Mouse (Mus musculus) midbrain, postnatal 0 days (tissue): ENCODE data around the gene Cdc37. TPM values are rescaled to one million over a fixed set of nuclear protein-coding genes. Genes with fewer than 3 reads are reported as not detected.

Source experiments
- ATAC-seq: fragments of 200-750 bp; cut with Nextera tagmentation; 2 replicates; pipeline ENCODE4 v1.8.0; 2017; ENCODE audit warnings: moderate number of reproducible peaks, mild to moderate bottlenecking, moderate TSS enrichment, moderate library complexity; ENCODE audit not compliant: low FRiP score
- DNase-seq: peaks from one replicate; pipeline ENCODE4 v3.0.0-alpha.2; 2015; ENCODE audit warnings: low spot score
- H3K27ac ChIP-seq: fragments of 300-500 bp; sonication (generic); 2 replicates; pipeline ENCODE4 v1.5.1; 2014; ENCODE audit warnings: low read depth, mild to moderate bottlenecking, low read length, mixed read lengths
- H3K27me3 ChIP-seq: fragments of 300-500 bp; sonication (generic); 2 replicates; pipeline ENCODE4 v1.6.1; 2014; ENCODE audit warnings: low read length, control low read depth, mixed read lengths; ENCODE audit not compliant: insufficient read depth
- H3K36me3 ChIP-seq: fragments of 300-500 bp; sonication (generic); 2 replicates; pipeline ENCODE4 v1.6.1; 2014; ENCODE audit warnings: low read length, control low read depth, mixed read lengths; ENCODE audit not compliant: insufficient read depth
- H3K4me1 ChIP-seq: fragments of 300-500 bp; sonication (generic); 2 replicates; pipeline ENCODE4 v1.6.1; 2014; ENCODE audit warnings: mild to moderate bottlenecking, control low read depth, antibody characterized with exemption, low read length, mixed read lengths; ENCODE audit not compliant: insufficient read depth
- H3K4me2 ChIP-seq: fragments of 300-500 bp; sonication (generic); 2 replicates; pipeline ENCODE4 v1.6.1; 2014; ENCODE audit warnings: low read depth, mild to moderate bottlenecking, low read length, mixed read lengths; ENCODE audit not compliant: poor library complexity, severe bottlenecking
- H3K4me3 ChIP-seq: fragments of 300-500 bp; sonication (generic); 2 replicates; pipeline ENCODE4 v1.5.1; 2014; ENCODE audit warnings: low read depth, mild to moderate bottlenecking, low read length, moderate library complexity
- H3K9ac ChIP-seq: fragments of 300-500 bp; sonication (generic); replicated peaks from 2 replicates; pipeline ENCODE4 v1.6.1; 2014; ENCODE audit warnings: mild to moderate bottlenecking, low read length, moderate library complexity, mixed read lengths; ENCODE audit not compliant: poor library complexity, severe bottlenecking
- H3K9me3 ChIP-seq: fragments of 300-500 bp; sonication (generic); 2 replicates; pipeline ENCODE4 v1.6.1; 2016; ENCODE audit warnings: low read length, control low read depth
- CTCF ChIP-seq: IDR thresholded peaks from 2 replicates; pipeline ENCODE4 v1.5.1; 2016; ENCODE audit warnings: antibody characterized with exemption, mild to moderate bottlenecking
- WGBS: fragments of 180-500 bp; shearing (Covaris S2); extraction: QIAGEN DNeasy Blood & Tissue Kit; methylation state at CpG from one replicate; pipeline ENCODE4 v1.1.7; 2014; 5-methylcytosine and 5-hydroxymethylcytosine counted together
- polyA plus RNA-seq: library from polyadenylated mRNA; unstranded; fragments of >200 nt; fragmentation: Nextera tagmentation; extraction: Ambion mirVana; gene quantifications from 2 replicates; pipeline ENCODE4 v1.2.1, GENCODE M21; 2015
- total RNA-seq: library from RNA; depleted of rRNA; stranded (reverse); fragments of >200 nt; gene quantifications from 2 replicates; pipeline ENCODE4 v1.2.3, GENCODE M21; 2014

The Cdc37 gene
- total and polyA plus RNA-seq, 2 experiments from 2014 or later: 37.7 to 179 TPM

DNA sequence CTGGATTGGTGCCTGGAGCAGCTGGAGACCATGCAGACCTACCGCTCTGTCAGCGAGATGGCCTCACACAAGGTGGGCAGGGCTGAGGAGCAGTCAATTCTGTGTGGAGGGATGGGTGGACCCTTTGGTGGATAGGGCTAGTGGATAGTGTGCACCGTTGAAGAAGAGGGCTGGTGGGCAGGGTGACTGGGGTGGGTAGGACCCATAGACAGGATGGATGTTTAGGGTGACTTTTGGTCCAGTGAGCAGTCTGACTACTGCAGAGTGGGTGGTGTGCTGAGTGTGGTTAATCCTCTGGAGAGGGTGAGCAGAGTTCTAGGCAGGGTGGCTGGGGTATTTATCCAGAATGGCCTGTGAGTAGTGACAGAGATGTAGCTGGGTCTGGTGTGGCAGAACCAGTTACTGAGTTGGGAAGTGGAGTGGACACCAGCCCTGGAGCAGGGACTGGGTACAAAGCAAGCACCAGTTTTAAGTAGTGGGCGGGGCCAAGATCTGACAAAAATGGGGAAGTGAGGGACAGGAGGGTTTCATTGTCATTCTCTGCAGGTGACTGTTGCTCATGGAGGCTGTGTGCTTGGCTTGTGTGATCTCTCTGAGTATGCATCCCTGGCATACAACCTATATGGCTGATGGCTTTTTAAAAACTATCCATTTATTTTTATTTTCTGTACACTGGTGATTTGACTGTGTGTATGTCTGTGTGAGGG, 45.2 kb upstream of the Cdc37 start:
- no peak overlapping the region for H3K4me2 ChIP-seq
- 80% methylated on average over 4 of the region's 4 CpGs for WGBS
- no peaks in the 10 kb centered on the region for H3K27me3 ChIP-seq
- ATAC-seq: no peak
- no peak for DNase-seq
- H3K9ac ChIP-seq: no peak overlapping the region
- no peak for TF ChIP-seq CTCF
- H3K9me3 ChIP-seq: no peaks in the 10 kb centered on the region
- H3K27ac ChIP-seq: no peak overlapping the region
- 0 out of 2 replicates have a peak, but pooled peaks cover 2% of the 10 kb centered on the region for H3K4me1 ChIP-seq
- no peaks in the 10 kb centered on the region for H3K36me3 ChIP-seq
- H3K4me3 ChIP-seq: no peak overlapping the region

DNA sequence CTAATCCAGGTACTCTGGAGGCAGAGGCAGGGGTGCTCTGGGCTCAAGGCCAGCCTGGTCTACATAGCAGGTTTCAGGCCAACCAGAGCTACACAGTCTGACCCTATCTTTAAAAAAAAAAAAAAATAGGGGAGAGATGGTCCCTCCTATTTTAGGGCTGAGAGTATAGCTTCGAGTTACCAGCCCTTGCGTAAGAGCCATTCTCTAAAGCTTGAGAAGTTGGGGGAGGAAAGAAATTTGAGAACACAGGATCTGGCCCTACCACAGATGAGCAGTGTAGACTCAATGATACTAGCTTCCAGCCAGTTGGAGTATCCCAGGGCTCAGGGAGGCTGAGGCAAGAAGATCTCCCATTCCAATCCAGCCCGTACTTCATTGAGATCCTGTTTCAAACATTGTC, 44.0 kb upstream of the Cdc37 start:
- H3K4me3 ChIP-seq: no peak overlapping the region
- H3K27ac ChIP-seq: no peak overlapping the region
- no peaks in the 10 kb centered on the region for H3K27me3 ChIP-seq
- no peak overlapping the region for H3K4me2 ChIP-seq
- no peak for TF ChIP-seq CTCF
- no peaks in the 10 kb centered on the region for H3K9me3 ChIP-seq
- DNase-seq: no peak
- H3K4me1 ChIP-seq: 0 out of 2 replicates have a peak, but pooled peaks cover 2% of the 10 kb centered on the region
- H3K9ac ChIP-seq: no peak overlapping the region
- H3K36me3 ChIP-seq: no peaks in the 10 kb centered on the region
- 80% methylated on average over 3 of the region's 3 CpGs for WGBS
- no peak for ATAC-seq

DNA sequence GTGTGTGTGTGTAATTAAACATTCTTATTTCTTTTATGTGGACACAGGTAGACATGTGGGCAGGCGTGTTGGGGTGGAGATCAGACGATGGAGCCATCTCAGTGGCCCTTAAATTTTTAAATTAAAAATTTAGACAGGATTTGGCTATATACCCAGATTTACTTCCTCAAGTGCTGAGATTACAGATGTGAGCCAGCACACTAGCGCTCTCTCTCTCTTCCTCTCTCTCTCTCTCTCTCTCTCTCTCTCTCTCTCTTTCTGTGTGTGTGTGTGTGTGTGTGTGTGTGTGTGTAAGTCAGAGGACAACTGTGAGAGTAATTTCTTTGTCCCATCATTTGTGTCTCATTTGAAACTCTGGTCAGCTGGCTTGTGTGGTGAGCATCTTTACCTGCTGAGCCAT, 40.9 kb upstream of the Cdc37 start:
- no peak overlapping the region for H3K4me3 ChIP-seq
- 76% methylated on average over 3 of the region's 3 CpGs for WGBS
- no peak for TF ChIP-seq CTCF
- no peak overlapping the region for H3K9ac ChIP-seq
- ATAC-seq (no peak), DNase-seq (no peak)
- H3K36me3 ChIP-seq: no peaks in the 10 kb centered on the region
- no peak overlapping the region for H3K27ac ChIP-seq
- H3K4me2 ChIP-seq: no peak overlapping the region
- no peaks in the 10 kb centered on the region for H3K9me3 ChIP-seq
- H3K27me3 ChIP-seq: no peaks in the 10 kb centered on the region
- H3K4me1 ChIP-seq: 0 out of 2 replicates have a peak, but pooled peaks cover 2% of the 10 kb centered on the region

DNA sequence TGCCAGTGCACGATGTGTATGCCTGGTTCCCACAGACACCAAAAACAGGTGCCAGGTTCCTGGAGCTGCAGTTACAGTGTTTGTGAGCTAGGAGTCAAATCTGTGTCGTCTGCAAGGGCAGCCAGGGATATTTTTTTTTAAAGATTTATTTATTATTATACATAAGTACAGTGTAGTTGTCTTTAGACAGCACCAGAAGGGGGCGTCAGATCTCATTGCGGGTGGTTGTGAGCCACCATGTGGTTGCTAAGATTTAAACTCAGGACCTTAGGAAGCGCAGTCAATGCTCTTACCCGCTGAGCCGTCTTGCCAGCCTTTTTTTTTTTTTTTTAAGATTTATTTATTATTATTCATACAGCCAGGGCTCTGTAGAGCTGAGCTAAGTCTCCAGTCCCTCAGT, 40.1 kb upstream of the Cdc37 start:
- Histone ChIP-seq H3K4me2 (no peak overlapping the region), H3K4me1 (no peaks in the 10 kb centered on the region), H3K27me3 (no peaks in the 10 kb centered on the region), H3K9ac (no peak overlapping the region), H3K9me3 (no peaks in the 10 kb centered on the region), H3K27ac (no peak overlapping the region), H3K36me3 (no peaks in the 10 kb centered on the region), H3K4me3 (no peak overlapping the region)
- peak; percentile 45 for DNase-seq
- WGBS: 44% methylated on average over 7 of the region's 7 CpGs
- no peak for ATAC-seq
- peak; percentile 54 for TF ChIP-seq CTCF

DNA sequence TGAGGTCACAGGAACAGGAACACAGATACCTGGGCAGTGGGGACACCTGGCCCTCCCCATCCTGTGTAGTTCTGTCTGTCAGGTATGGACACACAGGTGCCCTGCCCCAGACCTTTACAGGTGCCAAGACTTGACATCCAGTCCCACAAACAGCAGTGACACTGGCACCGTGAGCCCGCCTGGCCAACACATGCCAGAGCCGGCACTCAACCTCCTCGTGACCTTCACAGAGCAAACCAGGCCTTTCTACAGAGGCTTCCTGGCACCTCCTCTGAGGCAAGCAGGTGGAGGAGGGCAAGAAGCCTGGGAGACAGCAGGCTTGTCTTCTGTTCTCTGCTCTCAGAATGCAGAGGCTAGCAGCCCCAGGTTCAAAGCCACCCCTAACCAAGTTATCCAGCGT, 35.7 kb upstream of the Cdc37 start:
- Histone ChIP-seq H3K27me3 (0 out of 2 replicates have a peak, but pooled peaks cover 19% of the 10 kb centered on the region), H3K4me2 (no peak overlapping the region), H3K27ac (no peak overlapping the region), H3K9me3 (no peaks in the 10 kb centered on the region), H3K36me3 (no peaks in the 10 kb centered on the region), H3K9ac (no peak overlapping the region), H3K4me1 (no peaks in the 10 kb centered on the region), H3K4me3 (no peak overlapping the region)
- WGBS: 91% methylated on average over 5 of the region's 5 CpGs
- TF ChIP-seq CTCF: no peak
- no peak for ATAC-seq
- DNase-seq: no peak

DNA sequence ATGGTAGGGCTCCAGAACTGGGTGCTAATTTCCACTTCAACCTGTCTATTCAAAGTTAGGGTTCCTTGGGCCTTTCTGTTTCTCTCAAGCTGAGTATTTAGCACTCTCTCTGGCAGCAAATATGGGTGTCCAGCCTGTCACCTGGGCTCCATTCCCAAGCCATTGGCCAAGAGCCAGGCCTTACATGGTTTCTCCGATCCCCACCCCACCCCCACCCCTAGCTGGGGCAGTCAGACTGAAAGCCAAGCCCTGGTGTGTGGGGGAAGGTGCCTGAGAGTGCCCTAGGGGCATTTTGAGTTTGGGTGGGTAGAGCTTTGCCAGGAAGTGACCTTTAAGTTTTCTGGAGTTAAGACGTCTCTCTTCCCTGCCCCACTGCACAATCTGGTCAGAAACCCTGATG, 35.0 kb upstream of the Cdc37 start:
- no peaks in the 10 kb centered on the region for H3K36me3 ChIP-seq
- 29% methylated on average over 2 of the region's 2 CpGs for WGBS
- H3K9me3 ChIP-seq: no peaks in the 10 kb centered on the region
- 0 out of 2 replicates have a peak, but pooled peaks cover 19% of the 10 kb centered on the region for H3K27me3 ChIP-seq
- no peak for DNase-seq
- H3K27ac ChIP-seq: no peak overlapping the region
- H3K4me2 ChIP-seq: no peak overlapping the region
- TF ChIP-seq CTCF: no peak
- no peaks in the 10 kb centered on the region for H3K4me1 ChIP-seq
- no peak overlapping the region for H3K4me3 ChIP-seq
- no peak overlapping the region for H3K9ac ChIP-seq
- no peak for ATAC-seq
